In the genomic region with DNA sequence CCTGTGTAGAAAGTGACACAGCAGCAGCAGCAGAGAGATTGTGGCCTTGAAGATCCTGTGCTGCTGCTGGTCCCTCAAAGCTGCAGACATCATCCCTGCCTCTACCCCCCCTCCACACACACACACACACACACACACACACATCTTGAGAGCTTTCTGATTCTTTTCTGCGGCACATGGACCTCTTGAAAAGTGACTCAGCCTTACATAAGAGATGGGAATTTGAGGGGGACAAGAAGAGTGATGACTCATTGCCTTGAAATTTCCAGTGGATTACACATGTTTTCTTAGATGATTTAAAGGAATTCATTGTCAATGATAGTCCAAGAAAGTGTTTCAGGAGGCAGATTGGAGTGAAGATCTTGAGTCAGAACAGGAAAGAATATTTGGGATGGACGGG, we compare ENCODE assay signal across 19 mouse cellular contexts. TPM values are rescaled to one million over a fixed set of nuclear protein-coding genes. Genes with fewer than 3 reads are reported as not detected.
DNase-seq lines count a peak whose midpoint lies in the region; TF ChIP-seq lines count a peak whose summit lies in the region.
"Had no signal": no experiment of that assay in that cellular context is flagged by ENCODE, and none has a peak within 500 bp of the region (broad histone marks: within the 10 kb centered on the region; RNA-seq: fewer than 3 reads in every experiment).

No protein-coding gene starts in this region.

- H3K36me3 ChIP-seq in spleen, adult 2 months (ENCODE audit: control insufficient read depth, insufficient read depth, low read length): no peaks in the 10 kb centered on the region
- H3K36me3 ChIP-seq in small intestine, adult 2 months (ENCODE audit: control insufficient read depth, insufficient read depth, low read length): no peaks in the 10 kb centered on the region
- H3K36me3 ChIP-seq: limb, embryonic 10.5 days; liver, embryonic 12.5 days; midbrain, embryonic 12.5 days had no signal

- H3K4me1 ChIP-seq in spleen, adult 2 months (ENCODE audit: control insufficient read depth, insufficient read depth, insufficient read length): peaks cover 15% of the 10 kb centered on the region
- H3K4me1 ChIP-seq in small intestine, adult 2 months (ENCODE audit: control insufficient read depth, insufficient read depth, insufficient read length, low read length): peaks cover 3% of the 10 kb centered on the region; the same call in 1 of the 2 replicates

- WGBS in spleen, adult 2 months: 80% methylated on average over 2 of the region's 2 CpGs
- WGBS in small intestine, adult 2 months: 82% methylated on average over 2 of the region's 2 CpGs

- no peak for TF ChIP-seq POLR2A in spleen, adult 2 months (IDR thresholded peaks at IDR 0.05; ENCODE audit: low read depth, low read length)
- no peak for TF ChIP-seq POLR2A in small intestine, adult 2 months (IDR thresholded peaks at IDR 0.05; ENCODE audit: low read depth, low read length)

- peak overlapping the region; percentile 24; the same call in 1 of the 2 replicates for H3K27ac ChIP-seq in spleen, adult 2 months (ENCODE audit: insufficient read depth, low read length)
- peak overlapping the region; percentile 56 for H3K27ac ChIP-seq in small intestine, adult 2 months (ENCODE audit: insufficient read depth, low read depth, low read length)
- H3K27ac ChIP-seq: limb, embryonic 10.5 days; liver, embryonic 12.5 days; midbrain, embryonic 12.5 days had no signal

- no peak for TF ChIP-seq CTCF in spleen, adult 2 months (IDR thresholded peaks at IDR 0.05; ENCODE audit: extremely low read depth, insufficient read depth, insufficient read length, insufficient replicate concordance)
- no peak for TF ChIP-seq CTCF in small intestine, adult 2 months (IDR thresholded peaks at IDR 0.05; ENCODE audit: extremely low read depth, insufficient read length, insufficient replicate concordance, low read depth, low read length)

- DNase-seq in adrenal gland, adult (ENCODE audit: inconsistent age in 2 of 2, low spot score in 1 of 2): peak; percentile 49 to 72
- DNase-seq in adrenal gland, postnatal 4 days (ENCODE audit: low spot score in 2 of 2): no peak
- DNase-seq in left cerebral cortex, adult 11 months (ENCODE audit: low spot score): peak; percentile 33
- DNase-seq in left cerebral cortex, adult 18-20 months (ENCODE audit: low spot score in 2 of 2): no peak
- no peak for DNase-seq in spleen, adult 2 months (ENCODE audit: low read depth in 1 of 2, low spot score in 2 of 2)
- DNase-seq in spleen, adult 18-20 months: no peak
- no peak for DNase-seq in kidney, postnatal 10 days
- DNase-seq: adrenal gland, postnatal 10 days; cerebellum, adult 9-11 months; embryo, embryonic 11 days; forebrain, postnatal 0 days; gastrocnemius, postnatal 36 days; kidney, adult 11 months; layer of hippocampus, adult 9-11 months had no signal

- no peaks in the 10 kb centered on the region for H3K27me3 ChIP-seq in spleen, adult 2 months (ENCODE audit: control insufficient read depth, insufficient read depth, low read length)
- no peaks in the 10 kb centered on the region for H3K27me3 ChIP-seq in small intestine, adult 2 months (ENCODE audit: control insufficient read depth, insufficient read depth, low read length)
- H3K27me3 ChIP-seq: liver, embryonic 12.5 days; midbrain, embryonic 12.5 days had no signal

- no peak overlapping the region for H3K4me3 ChIP-seq in spleen, adult 2 months (ENCODE audit: extremely low read depth, insufficient read depth, insufficient read length)
- H3K4me3 ChIP-seq in small intestine, adult 2 months (ENCODE audit: low read depth, low read length): no peak overlapping the region
- H3K4me3 ChIP-seq: erythroblast, embryonic 14.5 days; limb, embryonic 10.5 days; liver, embryonic 12.5 days; midbrain, embryonic 12.5 days had no signal

RNA-seq across cellular contexts. Expression of a gene that starts 58.9 kb away (rescaled TPM):
- total RNA-seq in adrenal gland, postnatal 4 days (2021): 100 to 1,000 TPM; 159 to 176 TPM
- total RNA-seq in left cerebral cortex, adult 18-20 months (2021): 10 to 100 TPM; 67.2 to 72.0 TPM
- polyA plus RNA-seq in spleen, adult 2 months (2012; rRNA removed): 38.5 and 47.0 TPM in 2 replicates
- polyA plus RNA-seq in small intestine, adult 2 months (2012; rRNA removed): 139 and 169 TPM in 2 replicates

Comparison
In these comparisons a context has a peak if more than half of its experiments do, and no peak if none do; other contexts are left out.
1. DNase-seq: peak in adrenal gland, adult (2 of 2) and left cerebral cortex, adult 11 months (single experiment); none in adrenal gland, postnatal 4 days (0 of 2), left cerebral cortex, adult 18-20 months (0 of 2), spleen, adult 2 months (0 of 2), spleen, adult 18-20 months (0 of 2) and kidney, postnatal 10 days (single experiment).